8 mouse cellular contexts compared by ENCODE assay signal in genomic region chr7:118489706-118490665, GRCm38 (mm10). TPM values are rescaled to one million over a fixed set of nuclear protein-coding genes. Genes with fewer than 3 reads are reported as not detected.
DNase-seq lines count a peak whose midpoint lies in the region; ATAC-seq and TF ChIP-seq lines count a peak whose summit lies in the region.

No protein-coding gene starts in this region.

- H3K36me3 ChIP-seq in kidney, embryonic 15.5 days, result no peaks in the 10 kb centered on the region; the same call in 1 of the 2 replicates
- H3K36me3 ChIP-seq in hindbrain, embryonic 14.5 days (replicated peaks; ENCODE audit: control insufficient read depth, insufficient read depth), result no peaks in the 10 kb centered on the region
- no peaks in the 10 kb centered on the region for H3K36me3 ChIP-seq in midbrain, embryonic 16.5 days (ENCODE audit: control insufficient read depth, insufficient read depth, low read length)

- 32% methylated on average over 57 of the region's 57 CpGs for WGBS in kidney, embryonic 15.5 days
- WGBS in hindbrain, embryonic 14.5 days, result 11% methylated on average over 57 of the region's 57 CpGs
- WGBS in midbrain, embryonic 16.5 days, result 15% methylated on average over 57 of the region's 57 CpGs

- H3K9me3 ChIP-seq in kidney, embryonic 15.5 days (replicated peaks), result no peaks in the 10 kb centered on the region
- no peaks in the 10 kb centered on the region for H3K9me3 ChIP-seq in hindbrain, embryonic 14.5 days (ENCODE audit: control insufficient read depth, low read length)
- H3K9me3 ChIP-seq in midbrain, embryonic 16.5 days (replicated peaks; ENCODE audit: control insufficient read depth, low read length, poor library complexity, severe bottlenecking), result no peaks in the 10 kb centered on the region; the same call in 1 of the 2 replicates

- intact Hi-C loops in left cerebral cortex, adult 2 months (cut with DNase I), result no loop called here

- DNase-seq in kidney, postnatal 14 days, result no peak
- DNase-seq in hindbrain, embryonic 14.5 days (ENCODE audit: low spot score), result no peak
- no peak for DNase-seq in left cerebral cortex, adult 2 months (ENCODE audit: extremely low spot score in 1 of 2, low spot score in 2 of 2)
- DNase-seq in thymus, postnatal 10 days (ENCODE audit: low spot score in 2 of 2), result no peak
- DNase-seq in cerebellum, postnatal 25 days, result no peak

- peak overlapping the region; percentile 90 for H3K4me2 ChIP-seq in kidney, embryonic 15.5 days
- peak overlapping the region; percentile 68 for H3K4me2 ChIP-seq in hindbrain, embryonic 14.5 days (replicated peaks)
- no peak overlapping the region for H3K4me2 ChIP-seq in midbrain, embryonic 16.5 days (ENCODE audit: low read length)

- H3K27me3 ChIP-seq in kidney, embryonic 15.5 days, result peaks cover 27% of the 10 kb centered on the region
- peaks cover 54% of the 10 kb centered on the region for H3K27me3 ChIP-seq in hindbrain, embryonic 14.5 days (ENCODE audit: control insufficient read depth, insufficient read depth, low read length)
- peaks cover 43% of the 10 kb centered on the region for H3K27me3 ChIP-seq in midbrain, embryonic 16.5 days (ENCODE audit: control insufficient read depth, insufficient read depth, low read depth, low read length)

- ATAC-seq in kidney, embryonic 15.5 days (replicated peaks; ENCODE audit: low FRiP score), result no peak
- 0 out of 2 replicates have a peak, but pooled peaks have one; percentile 12 for ATAC-seq in hindbrain, embryonic 14.5 days (ENCODE audit: low FRiP score)
- 0 out of 2 replicates have a peak, but pooled peaks have one; percentile 22 for ATAC-seq in midbrain, embryonic 16.5 days

- no peak for TF ChIP-seq POLR2A in bone marrow macrophage, adult 2 months (IDR thresholded peaks at IDR 0.05; ENCODE audit: borderline replicate concordance, low read depth, low read length)

- peak overlapping the region; percentile 73 for H3K4me3 ChIP-seq in kidney, embryonic 15.5 days (replicated peaks)
- peak overlapping the region; percentile 81 for H3K4me3 ChIP-seq in bone marrow macrophage, adult 2 months (ENCODE audit: insufficient read depth, low read length)
- peak overlapping the region; percentile 46 for H3K4me3 ChIP-seq in hindbrain, embryonic 14.5 days (replicated peaks; ENCODE audit: low read length)
- H3K4me3 ChIP-seq in midbrain, embryonic 16.5 days (ENCODE audit: low read depth, low read length), result no peak overlapping the region
- no peak overlapping the region; the same call in 1 of the 2 replicates for H3K4me3 ChIP-seq in left cerebral cortex, adult 2 months

- no peak overlapping the region for H3K9ac ChIP-seq in kidney, embryonic 15.5 days
- no peak overlapping the region for H3K9ac ChIP-seq in hindbrain, embryonic 14.5 days
- H3K9ac ChIP-seq in midbrain, embryonic 16.5 days (ENCODE audit: low read depth, low read length), result no peak overlapping the region

- H3K27ac ChIP-seq in kidney, embryonic 15.5 days, result no peak overlapping the region
- no peak overlapping the region for H3K27ac ChIP-seq in bone marrow macrophage, adult 2 months (ENCODE audit: insufficient read depth, low read depth, low read length)
- no peak overlapping the region for H3K27ac ChIP-seq in hindbrain, embryonic 14.5 days
- H3K27ac ChIP-seq in midbrain, embryonic 16.5 days (ENCODE audit: low read length), result no peak overlapping the region
- no peak overlapping the region for H3K27ac ChIP-seq in left cerebral cortex, adult 2 months

- no peak for TF ChIP-seq CTCF in bone marrow macrophage, adult 2 months (IDR thresholded peaks at IDR 0.05; ENCODE audit: low read depth, low read length)
- no peak for TF ChIP-seq CTCF in left cerebral cortex, adult 2 months (IDR thresholded peaks at IDR 0.05)

- peaks cover 46% of the 10 kb centered on the region for H3K4me1 ChIP-seq in kidney, embryonic 15.5 days
- peaks cover 63% of the 10 kb centered on the region for H3K4me1 ChIP-seq in bone marrow macrophage, adult 2 months (ENCODE audit: control insufficient read depth, insufficient read depth, low read length)
- H3K4me1 ChIP-seq in hindbrain, embryonic 14.5 days (replicated peaks; ENCODE audit: control insufficient read depth, insufficient read depth, low read length), result peaks cover 6% of the 10 kb centered on the region; the same call in 1 of the 2 replicates
- H3K4me1 ChIP-seq in midbrain, embryonic 16.5 days (ENCODE audit: control insufficient read depth, insufficient read depth, low read length), result peaks cover 8% of the 10 kb centered on the region

RNA-seq across cellular contexts. Expression of gene Itpripl2, which starts 1.8 kb away (rescaled TPM):
- polyA plus RNA-seq in kidney, embryonic 15.5 days (2015; fragmentation: Nextera tagmentation; extraction: Ambion mirVana), result 4.6 and 5.1 TPM in 2 replicates
- polyA plus RNA-seq in bone marrow macrophage, adult 2 months (2012; ENCODE audit: insufficient read depth, insufficient read length, missing spikeins), result 50.9 and 59.0 TPM in 2 replicates
- 0.56 and 0.84 TPM in 2 replicates for polyA plus RNA-seq in hindbrain, embryonic 14.5 days (2014; fragmentation: Nextera tagmentation; extraction: Ambion mirVana)
- polyA plus RNA-seq in midbrain, embryonic 16.5 days (2015; fragmentation: Nextera tagmentation; extraction: Ambion mirVana), result 0.39 and 0.75 TPM in 2 replicates
- 1 to 10 TPM; 3.2 to 4.1 TPM for total RNA-seq in left cerebral cortex, adult 2 months (2021)

RNA-seq across cellular contexts. Expression of gene Syt17, which starts 42.0 kb away (rescaled TPM):
- polyA plus RNA-seq in kidney, embryonic 15.5 days (2015; fragmentation: Nextera tagmentation; extraction: Ambion mirVana), result 10.3 and 11.6 TPM in 2 replicates
- polyA plus RNA-seq in bone marrow macrophage, adult 2 months (2012; ENCODE audit: insufficient read depth, insufficient read length, missing spikeins), result not detected in 2 replicates
- polyA plus RNA-seq in hindbrain, embryonic 14.5 days (2014; fragmentation: Nextera tagmentation; extraction: Ambion mirVana), result 18.6 and 22.3 TPM in 2 replicates
- polyA plus RNA-seq in midbrain, embryonic 16.5 days (2015; fragmentation: Nextera tagmentation; extraction: Ambion mirVana), result 22.5 and 25.9 TPM in 2 replicates
- total RNA-seq in left cerebral cortex, adult 2 months (2021), result 10 to 100 TPM; 59.2 to 63.5 TPM

RNA-seq across cellular contexts. Expression of gene Coq7, which starts 43.2 kb away (rescaled TPM):
- polyA plus RNA-seq in kidney, embryonic 15.5 days (2015; fragmentation: Nextera tagmentation; extraction: Ambion mirVana), result 136 and 137 TPM in 2 replicates
- polyA plus RNA-seq in bone marrow macrophage, adult 2 months (2012; ENCODE audit: insufficient read depth, insufficient read length, missing spikeins), result 13.6 and 15.8 TPM in 2 replicates
- 102 and 113 TPM in 2 replicates for polyA plus RNA-seq in hindbrain, embryonic 14.5 days (2014; fragmentation: Nextera tagmentation; extraction: Ambion mirVana)
- 79.8 and 81.4 TPM in 2 replicates for polyA plus RNA-seq in midbrain, embryonic 16.5 days (2015; fragmentation: Nextera tagmentation; extraction: Ambion mirVana)
- 10 to 100 TPM; 34.8 to 35.6 TPM for total RNA-seq in left cerebral cortex, adult 2 months (2021)

Comparison
In these comparisons a context has a peak if more than half of its experiments do, and no peak if none do; other contexts are left out.
1. H3K4me3 ChIP-seq: peak in kidney, embryonic 15.5 days (single experiment), bone marrow macrophage, adult 2 months (single experiment) and hindbrain, embryonic 14.5 days (single experiment); none in midbrain, embryonic 16.5 days (single experiment) and left cerebral cortex, adult 2 months (single experiment).
2. RNA of gene Syt17, which starts 42.0 kb away (polyA plus RNA-seq): 22.5 to 25.9 TPM in midbrain, embryonic 16.5 days, 18.6 to 22.3 TPM in hindbrain, embryonic 14.5 days and 10.3 to 11.6 TPM in kidney, embryonic 15.5 days; not detected in bone marrow macrophage, adult 2 months; every median in the first group is over 10 times any median in the second.